Mouse (Mus musculus): ENCODE measurements at regions not wholly inside any gene's neighbourhood (a gene's known extent, or its start where the extent isn't known, plus 50 kb on each side); places are given as distances from the start of the nearest gene placed in this dataset.

DNA sequence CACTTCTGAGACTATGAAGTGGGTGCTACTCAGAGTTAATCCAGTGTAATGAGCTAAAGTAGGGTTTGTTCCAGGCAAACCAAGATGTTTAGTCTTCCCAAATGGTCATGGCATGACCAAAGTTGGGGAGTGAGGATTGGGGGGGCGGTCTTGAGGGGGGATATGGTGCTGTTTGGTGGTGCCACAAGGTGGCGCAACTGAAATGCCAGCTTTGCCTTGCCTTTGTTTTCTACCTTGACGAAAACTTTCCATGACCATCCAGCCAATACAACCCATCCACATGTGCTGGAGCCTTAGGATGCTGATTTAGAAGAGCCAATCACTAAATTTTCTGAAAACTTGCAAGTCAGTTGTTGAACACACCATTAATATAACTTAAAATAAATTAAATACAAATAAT, 358.9 kb downstream of the Bcor start:
- 0 out of 2 replicates have a peak, but pooled peaks have one; percentile 31 for TF ChIP-seq CTCF (IDR thresholded peaks at IDR 0.05; ENCODE audit: borderline replicate concordance, insufficient read depth, low read depth, low read length)
- TF ChIP-seq POLR2A (IDR thresholded peaks at IDR 0.05; ENCODE audit: borderline replicate concordance, insufficient read depth, low read length): no peak
